Mouse (Mus musculus): ENCODE measurements at regions not wholly inside any gene's neighbourhood (a gene's known extent, or its start where the extent isn't known, plus 50 kb on each side); places are given as distances from the start of the nearest gene placed in this dataset.
A peak's percentile ranks its signal among the peaks of the same experiment; 100 is the strongest.

DNA sequence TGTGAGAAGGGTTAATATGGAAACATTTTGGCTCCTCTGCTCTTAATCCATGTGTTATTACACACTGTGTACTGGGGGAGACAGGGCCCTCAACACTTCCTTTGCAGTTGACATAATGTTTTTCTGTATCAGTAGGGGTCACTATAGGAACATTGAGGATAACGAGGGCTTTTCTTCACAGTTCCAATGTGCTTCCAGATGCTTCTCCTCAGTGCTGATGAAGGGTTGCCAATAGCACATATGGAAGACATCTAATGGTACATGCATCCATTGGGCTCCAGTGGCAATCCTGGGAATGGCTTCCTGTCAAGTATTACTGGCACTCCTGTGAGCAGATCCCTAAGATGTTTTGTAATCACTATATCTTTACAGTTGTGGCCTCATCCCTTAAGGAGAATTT, 62.1 kb downstream of the Naa11 start:
- Histone ChIP-seq H3K9ac (ENCODE audit: low read depth, low read length, severe bottlenecking) (no peak overlapping the region), H3K27me3 (ENCODE audit: control insufficient read depth, insufficient read depth, low read length) (no peaks in the 10 kb centered on the region), H3K9me3 (ENCODE audit: control insufficient read depth, low read length) (no peaks in the 10 kb centered on the region), H3K4me2 (replicated peaks; ENCODE audit: low read depth, low read length, severe bottlenecking) (no peak overlapping the region), H3K4me3 (replicated peaks; ENCODE audit: low read length) (no peak overlapping the region), H3K4me1 (ENCODE audit: control insufficient read depth, insufficient read depth, low read length) (peaks cover 9% of the 10 kb centered on the region; the same call in 1 of the 2 replicates), H3K27ac (replicated peaks; ENCODE audit: low read depth, low read length) (no peak overlapping the region), H3K36me3 (ENCODE audit: control insufficient read depth, insufficient read depth, low read length) (no peaks in the 10 kb centered on the region)
- TF ChIP-seq POLR2A (IDR thresholded peaks at IDR 0.05; ENCODE audit: borderline replicate concordance, extremely low read depth, insufficient read depth, insufficient read length) = no peak
- 26% methylated on average over 1 of the region's 1 CpGs for WGBS
- DNase-seq (ENCODE audit: low spot score) (peak; percentile 86), ATAC-seq (ENCODE audit: low FRiP score, low read depth) (peak; percentile 63; the same call in 1 of the 2 replicates)

DNA sequence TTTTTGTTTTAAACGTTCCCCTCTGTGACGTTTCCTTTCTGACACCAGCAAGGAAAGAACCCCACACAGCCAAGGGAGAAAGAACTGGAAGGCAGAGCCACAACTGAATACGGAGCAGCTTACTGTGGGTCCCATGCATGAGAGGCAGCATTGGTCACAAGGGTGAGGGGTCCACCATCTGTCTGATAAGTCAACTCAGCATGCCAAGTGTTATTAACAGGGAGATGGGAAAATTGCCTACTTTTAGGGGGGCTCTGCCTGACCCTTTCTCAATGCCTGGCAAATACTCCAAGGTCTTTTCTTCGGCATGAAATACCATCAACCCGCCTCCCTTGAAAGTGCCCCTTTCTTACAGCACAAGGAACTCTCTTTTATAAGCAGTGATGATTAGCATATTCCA, 66.3 kb downstream of the Naa11 start:
- no peak for TF ChIP-seq POLR2A (IDR thresholded peaks at IDR 0.05; ENCODE audit: borderline replicate concordance, extremely low read depth, insufficient read depth, insufficient read length)
- ATAC-seq (ENCODE audit: low FRiP score, low read depth) = no peak
- whole genome bisulfite sequencing = 80% methylated on average over 5 of the region's 5 CpGs

DNA sequence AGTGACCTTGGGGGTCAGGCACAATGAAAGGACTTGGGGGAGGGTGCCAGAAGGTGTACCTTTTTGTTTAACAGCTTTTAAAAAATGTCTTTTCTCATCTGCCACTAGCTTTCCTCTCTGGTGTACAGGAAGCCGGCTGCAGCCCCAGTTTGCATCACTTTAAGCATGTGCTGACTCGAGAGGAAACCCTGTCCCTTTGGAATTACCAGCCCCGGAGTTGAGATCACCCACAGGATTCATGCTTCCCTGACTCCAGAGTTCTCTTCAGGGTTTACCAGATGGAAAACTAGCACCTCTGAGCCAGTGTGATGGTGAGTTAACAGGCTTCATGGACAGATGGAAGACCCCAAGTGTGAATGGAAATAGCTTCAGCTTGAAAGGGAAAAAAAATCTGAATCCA, 68.3 kb downstream of the Naa11 start:
- no peak for DNase-seq (ENCODE audit: low spot score)

More for the DNA sequence above, 66.3 kb downstream of the Naa11 start:
- Histone ChIP-seq H3K27me3 (ENCODE audit: control insufficient read depth, insufficient read depth, low read length) (no peaks in the 10 kb centered on the region), H3K9me3 (ENCODE audit: control insufficient read depth, low read length) (no peaks in the 10 kb centered on the region), H3K4me1 (ENCODE audit: control insufficient read depth, insufficient read depth, low read length) (no peaks in the 10 kb centered on the region), H3K4me2 (replicated peaks; ENCODE audit: low read depth, low read length, severe bottlenecking) (no peak overlapping the region), H3K36me3 (ENCODE audit: control insufficient read depth, insufficient read depth, low read length) (no peaks in the 10 kb centered on the region), H3K9ac (ENCODE audit: low read depth, low read length, severe bottlenecking) (no peak overlapping the region), H3K27ac (replicated peaks; ENCODE audit: low read depth, low read length) (no peak overlapping the region), H3K4me3 (replicated peaks; ENCODE audit: low read length) (no peak overlapping the region)
- DNase-seq (ENCODE audit: low spot score) = no peak

DNA sequence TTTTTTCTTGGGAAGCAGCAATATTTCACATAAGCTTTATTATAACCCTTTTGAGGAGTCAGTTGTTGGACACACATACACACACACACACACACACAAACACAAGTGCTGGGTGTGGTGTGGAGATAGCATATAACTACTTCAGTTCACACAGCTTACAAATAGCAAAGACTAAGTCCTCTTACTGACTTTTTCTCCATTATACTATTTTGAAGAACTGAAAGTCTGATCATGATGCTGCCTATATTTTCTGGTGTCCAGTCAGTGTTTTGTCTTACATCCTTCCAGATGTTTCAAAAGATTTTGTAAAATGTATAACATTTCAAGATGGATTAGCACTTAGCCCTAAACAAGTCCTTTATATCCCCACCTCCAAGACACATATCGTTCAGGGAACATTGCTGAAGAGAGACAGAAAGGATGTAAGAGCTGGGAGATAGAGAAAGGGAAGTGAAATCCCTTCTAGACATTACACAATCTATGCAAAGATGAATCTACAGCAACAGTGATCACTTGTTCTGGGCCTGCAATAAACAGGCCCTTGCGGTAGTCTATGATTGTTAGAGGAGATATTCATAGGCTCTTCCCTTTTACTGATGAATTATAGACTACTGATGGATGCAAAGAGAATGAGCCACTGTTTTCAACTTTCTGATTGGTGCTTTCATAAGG, 72.2 kb downstream of the Naa11 start:
- no peak overlapping the region for H3K9ac ChIP-seq (ENCODE audit: low read depth, low read length, severe bottlenecking)
- 87% methylated on average over 2 of the region's 2 CpGs for WGBS
- no peak for ATAC-seq (ENCODE audit: low FRiP score, low read depth)

More for the DNA sequence above, 68.3 kb downstream of the Naa11 start:
- Histone ChIP-seq H3K27ac (replicated peaks; ENCODE audit: low read depth, low read length) (no peak overlapping the region), H3K27me3 (ENCODE audit: control insufficient read depth, insufficient read depth, low read length) (no peaks in the 10 kb centered on the region), H3K4me2 (replicated peaks; ENCODE audit: low read depth, low read length, severe bottlenecking) (no peak overlapping the region), H3K36me3 (ENCODE audit: control insufficient read depth, insufficient read depth, low read length) (no peaks in the 10 kb centered on the region), H3K4me1 (ENCODE audit: control insufficient read depth, insufficient read depth, low read length) (no peaks in the 10 kb centered on the region), H3K4me3 (replicated peaks; ENCODE audit: low read length) (no peak overlapping the region), H3K9ac (ENCODE audit: low read depth, low read length, severe bottlenecking) (no peak overlapping the region), H3K9me3 (ENCODE audit: control insufficient read depth, low read length) (no peaks in the 10 kb centered on the region)
- no peak for TF ChIP-seq POLR2A (IDR thresholded peaks at IDR 0.05; ENCODE audit: borderline replicate concordance, extremely low read depth, insufficient read depth, insufficient read length)
- 38% methylated on average over 3 of the region's 3 CpGs for WGBS
- ATAC-seq (ENCODE audit: low FRiP score, low read depth) = no peak

DNA sequence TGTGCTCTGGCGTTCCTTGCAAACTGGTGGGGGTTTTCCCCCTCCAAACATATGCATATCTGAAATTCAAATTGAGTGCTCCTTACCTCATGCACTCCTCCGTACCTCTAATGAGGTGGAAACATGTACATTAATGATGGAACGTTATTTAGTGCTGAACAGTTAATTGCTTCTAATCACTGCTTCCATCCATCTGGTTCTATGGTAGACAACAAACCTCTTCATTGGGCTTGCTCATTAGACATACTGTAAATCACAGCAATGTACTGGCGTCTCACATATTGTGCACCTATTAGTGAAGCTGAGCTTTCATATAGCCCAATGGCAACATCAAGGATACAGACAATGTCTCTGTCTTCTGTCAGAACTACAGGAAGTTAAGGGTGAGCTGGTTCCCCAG, 85.3 kb downstream of the Naa11 start:
- Histone ChIP-seq H3K27ac (replicated peaks; ENCODE audit: low read depth, low read length) (no peak overlapping the region), H3K4me1 (ENCODE audit: control insufficient read depth, insufficient read depth, low read length) (no peaks in the 10 kb centered on the region), H3K4me3 (replicated peaks; ENCODE audit: low read length) (no peak overlapping the region), H3K36me3 (ENCODE audit: control insufficient read depth, insufficient read depth, low read length) (no peaks in the 10 kb centered on the region), H3K4me2 (replicated peaks; ENCODE audit: low read depth, low read length, severe bottlenecking) (no peak overlapping the region), H3K27me3 (ENCODE audit: control insufficient read depth, insufficient read depth, low read length) (no peaks in the 10 kb centered on the region), H3K9me3 (ENCODE audit: control insufficient read depth, low read length) (no peaks in the 10 kb centered on the region), H3K9ac (ENCODE audit: low read depth, low read length, severe bottlenecking) (no peak overlapping the region)
- 62% methylated on average over 4 of the region's 4 CpGs for WGBS
- ATAC-seq (ENCODE audit: low FRiP score, low read depth) (no peak), DNase-seq (ENCODE audit: low spot score) (no peak)
- no peak for TF ChIP-seq POLR2A (IDR thresholded peaks at IDR 0.05; ENCODE audit: borderline replicate concordance, extremely low read depth, insufficient read depth, insufficient read length)

More for the DNA sequence above, 72.2 kb downstream of the Naa11 start:
- Histone ChIP-seq H3K27ac (replicated peaks; ENCODE audit: low read depth, low read length) (no peak overlapping the region), H3K4me1 (ENCODE audit: control insufficient read depth, insufficient read depth, low read length) (no peaks in the 10 kb centered on the region), H3K9me3 (ENCODE audit: control insufficient read depth, low read length) (no peaks in the 10 kb centered on the region), H3K36me3 (ENCODE audit: control insufficient read depth, insufficient read depth, low read length) (no peaks in the 10 kb centered on the region), H3K4me3 (replicated peaks; ENCODE audit: low read length) (no peak overlapping the region), H3K27me3 (ENCODE audit: control insufficient read depth, insufficient read depth, low read length) (no peaks in the 10 kb centered on the region), H3K4me2 (replicated peaks; ENCODE audit: low read depth, low read length, severe bottlenecking) (no peak overlapping the region)
- DNase-seq (ENCODE audit: low spot score) = no peak
- no peak for TF ChIP-seq POLR2A (IDR thresholded peaks at IDR 0.05; ENCODE audit: borderline replicate concordance, extremely low read depth, insufficient read depth, insufficient read length)
